Mouse (Mus musculus) E14TG2a.4 (cell line): ENCODE data around the gene Sft2d2.

ENCODE experiments used
- CTCF ChIP-seq: conservative IDR thresholded peaks from 2 replicates; pipeline ENCODE4 v1.5.1; 2014; ENCODE audit warnings: low read length
- NANOG ChIP-seq: IDR thresholded peaks from 2 replicates; pipeline ENCODE4 v1.6.1; 2014; ENCODE audit warnings: borderline replicate concordance, low read length, mixed read lengths

DNA sequence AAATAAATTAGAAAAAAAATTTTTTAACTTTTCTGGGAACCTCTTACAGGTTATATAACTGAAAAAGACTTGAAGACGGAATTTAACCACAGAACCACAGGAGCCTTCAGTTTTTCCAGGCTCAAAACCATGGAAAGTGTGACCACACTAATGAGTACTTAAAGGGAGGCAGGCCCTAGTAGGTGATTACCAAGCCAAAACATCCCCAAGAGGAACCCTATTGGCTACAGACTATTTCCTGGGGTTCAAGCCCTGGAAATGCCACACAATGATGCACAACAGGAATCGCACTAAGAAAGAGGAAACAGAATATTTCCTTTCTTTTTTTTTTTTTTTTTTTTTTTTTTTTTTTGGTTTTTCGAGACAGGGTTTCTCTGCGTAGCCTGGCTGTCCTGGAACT is 2.1 kb downstream of the Sft2d2 start:
- no peak for TF ChIP-seq NANOG
- TF ChIP-seq CTCF = no peak
